Comparison of ENCODE assay signal across 8 mouse cellular contexts in the genomic region with DNA sequence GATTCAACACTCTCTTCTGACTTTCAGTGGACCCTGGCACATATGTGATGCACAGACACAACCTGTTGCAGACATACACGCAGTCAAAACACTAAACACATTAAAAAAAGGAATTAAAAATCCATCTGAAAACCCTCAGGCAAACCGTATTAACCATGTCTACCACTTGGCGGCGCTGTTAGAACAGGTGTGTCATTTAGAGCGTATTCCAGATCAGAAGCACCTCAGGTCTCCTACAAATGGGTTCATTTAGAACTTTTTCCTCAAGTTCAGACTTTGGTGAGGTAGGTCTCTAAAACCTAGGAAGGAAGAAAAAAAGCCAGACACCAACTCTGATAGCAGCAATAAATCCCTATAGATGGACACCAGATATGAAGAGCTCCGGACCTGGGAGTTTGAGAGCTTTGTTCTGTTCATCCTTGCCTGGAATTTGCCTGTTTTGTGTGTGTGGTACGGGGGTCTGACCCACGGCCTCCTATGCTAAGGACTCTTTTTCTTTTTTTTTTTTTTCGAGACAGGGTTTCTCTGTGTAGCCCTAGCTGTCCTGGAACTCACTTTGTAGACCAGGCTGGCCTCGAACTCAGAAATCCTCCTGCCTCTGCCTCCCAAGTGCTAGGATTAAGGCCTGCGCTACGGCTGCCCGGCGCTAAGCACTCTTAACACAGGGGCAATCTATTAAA. TPM values are rescaled to one million over a fixed set of nuclear protein-coding genes. Genes with fewer than 3 reads are reported as not detected.
A peak's percentile ranks its signal among the peaks of the same experiment; 100 is the strongest.
DNase-seq lines count a peak whose midpoint lies in the region; ATAC-seq lines count a peak whose summit lies in the region.

No protein-coding gene starts in this region.

- H3K36me3 ChIP-seq in limb, embryonic 12.5 days, result peaks cover 9% of the 10 kb centered on the region
- no peaks in the 10 kb centered on the region for H3K36me3 ChIP-seq in midbrain, embryonic 14.5 days (ENCODE audit: control insufficient read depth, insufficient read depth, low read length)

- DNase-seq in monocyte, adult 2 months (ENCODE audit: low read depth in 1 of 2, low spot score in 2 of 2), result peak; percentile 24
- peak; percentile 57 for DNase-seq in embryo, embryonic 10 days (ENCODE audit: low spot score)
- DNase-seq in heart, adult 18-20 months, result peak; percentile 62 to 84
- peak; percentile 84 for DNase-seq in kidney, adult 9 months
- DNase-seq in midbrain, embryonic 14.5 days, result peak; percentile 70
- peak; percentile 60 to 76 for DNase-seq in spleen, postnatal 36 days (ENCODE audit: low spot score in 2 of 2)

- peaks cover 11% of the 10 kb centered on the region; the same call in 1 of the 2 replicates for H3K27me3 ChIP-seq in limb, embryonic 12.5 days
- H3K27me3 ChIP-seq in midbrain, embryonic 14.5 days (ENCODE audit: control insufficient read depth, insufficient read depth, low read length), result no peaks in the 10 kb centered on the region

- no peak overlapping the region for H3K9ac ChIP-seq in limb, embryonic 12.5 days (replicated peaks)
- H3K9ac ChIP-seq in midbrain, embryonic 14.5 days (replicated peaks; ENCODE audit: low read length), result peak overlapping the region; percentile 29; the same call in 1 of the 2 replicates

- H3K4me1 ChIP-seq in limb, embryonic 12.5 days (replicated peaks), result peaks cover 14% of the 10 kb centered on the region
- peaks cover 9% of the 10 kb centered on the region; the same call in 1 of the 2 replicates for H3K4me1 ChIP-seq in midbrain, embryonic 14.5 days (ENCODE audit: control insufficient read depth, insufficient read depth, low read length)

- no peaks in the 10 kb centered on the region for H3K9me3 ChIP-seq in limb, embryonic 12.5 days
- H3K9me3 ChIP-seq in midbrain, embryonic 14.5 days (ENCODE audit: control insufficient read depth, low read length), result no peaks in the 10 kb centered on the region

- H3K4me3 ChIP-seq in limb, embryonic 12.5 days (replicated peaks), result peak overlapping the region; percentile 92
- peak overlapping the region; percentile 22 for H3K4me3 ChIP-seq in midbrain, embryonic 14.5 days (replicated peaks; ENCODE audit: low read depth, low read length)

- H3K4me2 ChIP-seq in limb, embryonic 12.5 days, result peak overlapping the region; percentile 52
- peak overlapping the region; percentile 58 for H3K4me2 ChIP-seq in midbrain, embryonic 14.5 days (ENCODE audit: low read length)

- peak overlapping the region; percentile 78 for H3K27ac ChIP-seq in limb, embryonic 12.5 days
- H3K27ac ChIP-seq in midbrain, embryonic 14.5 days (replicated peaks; ENCODE audit: low read depth, low read length), result peak overlapping the region; percentile 81

- no peak for ATAC-seq in monocyte, adult 5-6 weeks (replicated peaks; ENCODE audit: insufficient number of reproducible peaks, low FRiP score, low TSS enrichment, poor library complexity, severe bottlenecking)
- ATAC-seq in limb, embryonic 12.5 days (ENCODE audit: insufficient number of reproducible peaks, insufficient read depth, low FRiP score, low TSS enrichment, low read depth), result 0 out of 2 replicates have a peak, but pooled peaks have one; percentile 16
- ATAC-seq in midbrain, embryonic 14.5 days (ENCODE audit: low FRiP score, low TSS enrichment), result no peak

- WGBS in limb, embryonic 12.5 days, result 36% methylated on average over 14 of the region's 14 CpGs
- WGBS in midbrain, embryonic 14.5 days, result 40% methylated on average over 14 of the region's 14 CpGs

RNA-seq across cellular contexts. Expression of gene Ilf3, which starts 1.0 kb away (rescaled TPM):
- 47.3 to 58.8 TPM (median 54.8 TPM) in 3 replicates for total RNA-seq in monocyte, adult 5-6 weeks (2017)
- total RNA-seq in heart, adult 18-20 months (2021), result 10 to 100 TPM; 25.2 to 28.5 TPM
- polyA plus RNA-seq in limb, embryonic 12.5 days (2016; fragmentation: Nextera tagmentation; extraction: Ambion mirVana), result 312 and 313 TPM in 2 replicates
- 212 and 267 TPM in 2 replicates for polyA plus RNA-seq in midbrain, embryonic 14.5 days (2014; fragmentation: Nextera tagmentation; extraction: Ambion mirVana)

RNA-seq across cellular contexts. Expression of gene Qtrt1, which starts 45.0 kb away (rescaled TPM):
- total RNA-seq in monocyte, adult 5-6 weeks (2017), result 7.2 to 12.8 TPM (median 7.3 TPM) in 3 replicates
- total RNA-seq in heart, adult 18-20 months (2021), result 10 to 100 TPM in 1 of 2 experiments, 1 to 10 TPM in 1; 7.7 to 11.3 TPM
- 46.4 and 48.4 TPM in 2 replicates for polyA plus RNA-seq in limb, embryonic 12.5 days (2016; fragmentation: Nextera tagmentation; extraction: Ambion mirVana)
- 48.1 and 54.3 TPM in 2 replicates for polyA plus RNA-seq in midbrain, embryonic 14.5 days (2014; fragmentation: Nextera tagmentation; extraction: Ambion mirVana)

RNA-seq across cellular contexts. Expression of gene Slc44a2, which starts 46.2 kb away (rescaled TPM):
- total RNA-seq in monocyte, adult 5-6 weeks (2017), result 230 to 297 TPM (median 259 TPM) in 3 replicates
- total RNA-seq in heart, adult 18-20 months (2021), result 10 to 100 TPM; 74.0 to 81.4 TPM
- 103 and 110 TPM in 2 replicates for polyA plus RNA-seq in limb, embryonic 12.5 days (2016; fragmentation: Nextera tagmentation; extraction: Ambion mirVana)
- 49.3 and 67.4 TPM in 2 replicates for polyA plus RNA-seq in midbrain, embryonic 14.5 days (2014; fragmentation: Nextera tagmentation; extraction: Ambion mirVana)

RNA-seq across cellular contexts. Expression of gene Ap1m2, which starts 54.5 kb away (rescaled TPM):
- total RNA-seq in monocyte, adult 5-6 weeks (2017), result 1.6 to 2.0 TPM (median 1.8 TPM) in 3 replicates
- not detected for total RNA-seq in heart, adult 18-20 months (2021)
- 9.0 and 9.5 TPM in 2 replicates for polyA plus RNA-seq in limb, embryonic 12.5 days (2016; fragmentation: Nextera tagmentation; extraction: Ambion mirVana)
- 0.88 and 1.5 TPM in 2 replicates for polyA plus RNA-seq in midbrain, embryonic 14.5 days (2014; fragmentation: Nextera tagmentation; extraction: Ambion mirVana)

RNA-seq across cellular contexts. Expression of gene Dnm2, which starts 58.0 kb away (rescaled TPM):
- 178 to 219 TPM (median 197 TPM) in 3 replicates for total RNA-seq in monocyte, adult 5-6 weeks (2017)
- total RNA-seq in heart, adult 18-20 months (2021), result 10 to 100 TPM; 58.1 to 65.1 TPM
- 76.6 and 78.4 TPM in 2 replicates for polyA plus RNA-seq in limb, embryonic 12.5 days (2016; fragmentation: Nextera tagmentation; extraction: Ambion mirVana)
- polyA plus RNA-seq in midbrain, embryonic 14.5 days (2014; fragmentation: Nextera tagmentation; extraction: Ambion mirVana), result 54.5 and 56.7 TPM in 2 replicates

Comparison
In these comparisons a context has a peak if more than half of its experiments do, and no peak if none do; other contexts are left out.
1. DNase-seq: peak in every context shown above with its lines; median percentile 84 in kidney, adult 9 months; 73 in heart, adult 18-20 months; 70 in midbrain, embryonic 14.5 days; 68 in spleen, postnatal 36 days; 57 in embryo, embryonic 10 days; 24 in monocyte, adult 2 months.